Mouse (Mus musculus) adrenal gland, postnatal 36 days (tissue): ENCODE measurements around the gene Gpatch8. TPM values are rescaled to one million over a fixed set of nuclear protein-coding genes. Genes with fewer than 3 reads are reported as not detected.
A peak's percentile ranks its signal among the peaks of the same experiment; 100 is the strongest.

Source experiments
- DNase-seq, 2 experiments: peaks; one replicate each; pipeline ENCODE4 v3.0.0; 2021; ENCODE audit warnings: mixed read lengths in 1 of 2
- total RNA-seq, 2 experiments: library from RNA; stranded (reverse); gene quantifications; 2 replicates each; pipeline ENCODE4 v1.2.3; 2021

Gpatch8 gene
- total RNA-seq, 2 experiments from 2014 or later: 25.9 to 31.1 TPM

DNA sequence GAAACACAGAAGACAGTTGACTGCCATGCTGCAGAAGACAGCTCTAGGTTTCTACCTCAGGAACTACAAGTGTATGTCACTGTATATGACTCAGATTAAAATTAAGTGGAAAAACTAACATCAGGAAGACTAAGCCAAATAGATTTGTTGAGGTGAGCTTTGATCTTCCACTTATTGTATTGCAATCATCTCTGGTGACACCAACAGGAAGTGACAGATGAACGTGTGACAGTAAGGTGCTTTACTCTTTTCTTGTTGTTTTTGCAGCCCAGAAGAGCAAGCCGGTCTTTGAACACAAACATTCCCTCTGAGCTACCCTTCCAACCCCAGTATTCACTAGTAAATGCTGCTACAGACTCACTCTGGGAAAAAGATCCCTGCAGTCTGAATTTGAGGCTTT is 59.5 kb downstream of the Gpatch8 start:
- no peak for DNase-seq

DNA sequence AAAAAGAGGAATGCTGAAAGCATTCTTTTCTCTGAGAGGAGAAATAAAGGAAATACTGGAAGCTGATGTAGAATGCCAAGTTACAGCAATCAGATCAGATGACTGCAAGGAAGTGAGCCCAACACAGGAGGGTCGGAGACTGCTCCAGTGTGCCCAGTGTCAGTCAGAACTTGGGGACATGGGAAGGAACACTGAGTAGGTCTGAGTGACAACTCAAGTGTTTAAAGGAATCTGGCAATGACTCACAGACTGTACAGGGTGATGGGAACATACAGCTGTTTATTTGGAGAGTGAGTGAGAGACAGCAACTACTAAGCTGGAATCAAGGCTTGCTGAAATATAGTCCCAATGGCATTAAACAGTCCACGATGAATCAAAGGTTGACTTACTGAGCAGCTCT is 60.0 kb downstream of the Gpatch8 start:
- DNase-seq: no peak

DNA sequence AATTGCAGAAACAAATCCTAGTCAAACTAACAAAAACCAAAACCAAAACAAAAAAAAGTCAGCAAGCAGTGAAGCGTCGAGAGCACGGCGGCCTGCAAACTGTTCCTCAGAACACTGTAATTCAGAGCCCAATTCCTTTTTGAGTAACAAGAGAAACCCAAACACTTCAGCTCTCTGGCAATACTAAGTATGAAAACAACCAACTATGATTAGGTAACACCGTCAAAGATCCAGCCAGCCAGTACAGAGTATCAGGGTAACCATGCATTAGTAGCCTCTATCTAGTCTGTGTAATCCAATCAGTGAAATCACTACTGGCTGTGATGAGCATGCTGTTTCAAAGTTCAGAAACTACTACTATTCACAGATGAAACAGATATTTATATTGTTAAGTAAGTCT is 60.5 kb downstream of the Gpatch8 start:
- no peak for DNase-seq

DNA sequence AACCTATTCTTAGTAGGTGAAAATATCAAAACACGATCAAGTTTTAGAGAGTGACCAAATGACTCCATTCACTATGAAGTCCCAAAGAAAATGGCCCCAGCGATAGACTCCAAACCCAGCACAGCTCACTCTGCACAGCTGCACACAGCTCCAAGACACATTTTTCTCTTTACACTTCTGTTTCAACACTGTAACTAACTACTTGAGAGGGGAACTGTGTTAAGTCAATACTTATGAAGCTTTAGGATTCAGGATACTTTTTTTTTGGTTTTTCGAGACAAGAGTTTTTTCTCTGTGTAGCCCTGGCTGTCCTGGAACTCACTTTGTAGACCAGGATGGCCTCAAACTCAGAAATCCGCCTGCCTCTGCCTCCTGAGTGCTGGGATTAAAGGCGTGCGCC is 61.1 kb downstream of the Gpatch8 start:
- no peak for DNase-seq

DNA sequence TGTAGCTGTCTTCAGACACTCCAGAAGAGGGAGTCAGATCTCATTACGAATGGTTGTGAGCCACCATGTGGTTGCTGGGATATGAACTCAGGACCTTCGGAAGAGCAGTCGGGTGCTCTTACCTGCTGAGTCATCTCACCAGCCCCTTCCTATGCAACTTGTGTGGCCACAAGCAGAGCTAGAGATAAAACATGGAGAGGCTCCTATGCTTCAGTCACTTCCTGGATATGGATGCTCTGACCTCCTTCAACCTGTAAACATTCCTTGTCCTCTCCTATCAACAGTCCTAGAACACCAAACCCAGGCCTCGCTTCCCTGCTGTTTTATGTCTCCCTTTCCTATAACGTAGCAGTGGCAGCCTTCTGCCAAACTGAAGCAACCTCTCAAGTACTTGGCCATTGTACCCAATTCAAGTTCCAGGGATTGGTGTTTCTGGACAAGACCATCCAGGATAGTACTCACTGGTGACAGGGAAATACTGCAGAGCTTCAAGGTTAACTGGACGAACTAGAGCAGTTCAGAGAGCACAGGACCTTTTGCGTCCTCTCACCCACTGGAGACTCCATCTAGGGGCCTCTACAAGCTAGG is 62.0 kb downstream of the Gpatch8 start:
- no peak for DNase-seq

DNA sequence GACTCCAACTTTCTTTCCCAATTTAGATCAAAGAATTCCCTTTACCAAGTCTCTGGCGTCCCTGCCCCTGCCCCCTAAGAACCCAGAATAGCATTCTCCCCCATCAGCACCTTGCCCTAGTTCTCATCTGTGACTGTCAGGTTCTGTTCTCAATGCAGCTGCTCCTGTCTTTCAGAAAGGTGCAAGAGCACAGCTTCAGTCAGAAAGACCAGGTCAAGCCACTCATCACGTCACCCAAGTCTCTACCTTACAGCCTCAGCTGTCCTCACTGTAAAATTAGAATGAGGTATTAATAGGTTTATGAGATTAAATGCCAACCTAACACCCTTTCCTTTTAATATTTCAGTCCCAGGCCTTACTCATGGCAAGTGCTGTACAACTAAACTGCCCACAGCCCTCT is 63.0 kb downstream of the Gpatch8 start:
- DNase-seq: no peak

DNA sequence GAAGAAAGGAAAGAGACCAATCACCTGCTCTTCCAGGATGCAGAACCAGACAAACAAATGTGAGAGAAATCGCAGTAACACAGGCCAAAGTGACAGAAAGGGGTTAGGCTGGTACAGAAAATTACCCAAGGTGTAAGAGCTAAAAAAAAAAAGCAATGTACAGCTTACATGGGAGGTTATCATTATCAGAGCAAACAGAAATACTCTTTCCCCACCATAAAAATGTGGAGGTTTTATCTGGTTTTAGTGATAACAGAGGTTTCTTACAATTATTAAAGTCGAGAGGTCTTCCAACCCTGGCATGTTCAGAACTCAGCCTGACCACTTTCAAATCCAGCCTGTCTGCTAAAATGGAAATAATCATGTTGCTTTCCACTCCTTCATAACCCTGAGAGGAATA is 68.3 kb downstream of the Gpatch8 start:
- DNase-seq: no peak

DNA sequence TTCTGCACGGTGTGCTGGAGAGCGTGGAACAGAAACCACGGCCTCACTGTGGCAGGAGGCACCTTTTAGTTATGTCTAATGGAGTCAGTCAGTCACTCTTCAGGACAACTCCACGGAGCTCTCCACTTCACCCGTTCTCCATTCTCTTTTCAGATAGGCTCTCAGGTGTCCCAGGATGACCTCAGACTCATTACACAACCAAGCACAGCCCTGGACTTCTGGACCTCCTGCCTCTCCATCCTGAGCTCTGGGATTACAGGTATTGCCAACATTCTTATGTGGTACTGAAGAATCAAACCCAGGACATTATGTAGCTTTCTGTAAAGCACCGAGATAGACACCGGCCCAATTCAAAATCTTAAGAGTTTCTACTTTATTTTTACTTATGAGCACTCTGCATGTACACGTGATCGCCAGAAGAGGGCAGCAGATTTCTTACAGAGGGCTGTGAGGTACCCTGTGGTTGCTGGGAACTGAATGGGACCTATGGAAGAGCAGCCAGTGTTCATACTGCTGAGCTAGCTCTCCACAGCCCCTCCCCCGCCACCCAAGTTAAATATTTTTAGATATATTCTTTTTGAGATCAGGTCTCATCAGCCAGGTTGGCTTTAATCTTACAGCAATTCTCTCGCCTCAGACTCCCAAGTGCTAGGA is 69.3 kb downstream of the Gpatch8 start:
- DNase-seq: peak; percentile 27 to 67

DNA sequence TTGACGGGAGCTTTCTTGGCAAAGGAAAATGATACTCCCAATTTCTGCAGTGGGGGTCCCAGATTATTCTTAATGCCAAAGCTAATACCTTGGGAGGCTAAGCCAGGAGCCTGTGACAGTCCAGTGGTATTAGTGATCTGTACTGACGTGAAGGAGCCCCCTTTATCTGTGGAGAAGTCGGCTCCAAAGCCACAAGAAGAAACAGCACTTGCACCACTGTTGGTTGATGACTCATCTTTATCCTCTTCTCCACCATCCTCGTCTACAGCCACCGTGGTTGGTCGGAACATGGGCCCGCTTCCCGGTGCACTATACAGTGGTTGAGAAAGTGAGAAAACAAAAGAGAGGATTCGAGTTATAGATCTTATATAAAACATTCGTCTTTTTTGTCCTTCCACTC is 74.4 kb downstream of the Gpatch8 start:
- no peak for DNase-seq

DNA sequence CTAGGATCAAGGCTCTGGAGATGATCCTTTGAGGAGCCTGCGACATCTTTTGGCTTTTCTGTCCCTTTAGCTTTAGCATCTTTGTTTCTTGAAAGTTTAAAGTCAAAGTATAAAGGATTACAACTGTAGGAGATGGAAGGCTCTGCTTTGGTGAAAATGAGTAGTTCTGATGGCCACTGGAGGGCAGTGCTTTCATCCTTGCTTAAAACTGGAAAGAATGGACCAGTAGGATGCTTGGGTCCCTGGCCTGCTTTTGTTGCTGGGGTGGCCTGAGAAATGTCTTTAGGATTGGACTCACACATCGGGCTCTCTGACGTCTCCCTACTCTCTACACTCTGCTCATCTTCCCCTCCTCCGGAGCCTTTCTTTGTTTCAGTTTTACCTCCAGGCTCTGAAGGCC is 75.3 kb downstream of the Gpatch8 start:
- no peak for DNase-seq

DNA sequence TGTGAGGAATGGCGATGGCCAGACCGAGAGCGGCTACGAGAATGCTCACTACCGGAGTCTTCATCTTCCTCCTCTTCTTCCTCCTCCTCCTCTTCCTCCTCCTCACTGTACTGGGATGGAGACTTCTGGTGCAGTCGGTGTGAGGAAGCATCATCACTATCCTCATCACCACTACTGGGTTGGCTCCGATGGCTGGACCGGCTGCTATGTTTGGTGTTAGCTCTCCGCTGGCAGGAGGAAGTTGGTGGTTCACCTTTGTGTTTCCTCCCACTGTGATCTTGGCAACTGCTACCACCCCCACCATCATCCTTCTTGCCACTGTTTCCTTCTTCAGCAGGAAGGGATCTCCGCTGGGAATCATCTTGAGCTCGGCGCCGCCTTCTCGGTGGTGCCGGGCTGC is 76.1 kb downstream of the Gpatch8 start:
- no peak for DNase-seq

DNA sequence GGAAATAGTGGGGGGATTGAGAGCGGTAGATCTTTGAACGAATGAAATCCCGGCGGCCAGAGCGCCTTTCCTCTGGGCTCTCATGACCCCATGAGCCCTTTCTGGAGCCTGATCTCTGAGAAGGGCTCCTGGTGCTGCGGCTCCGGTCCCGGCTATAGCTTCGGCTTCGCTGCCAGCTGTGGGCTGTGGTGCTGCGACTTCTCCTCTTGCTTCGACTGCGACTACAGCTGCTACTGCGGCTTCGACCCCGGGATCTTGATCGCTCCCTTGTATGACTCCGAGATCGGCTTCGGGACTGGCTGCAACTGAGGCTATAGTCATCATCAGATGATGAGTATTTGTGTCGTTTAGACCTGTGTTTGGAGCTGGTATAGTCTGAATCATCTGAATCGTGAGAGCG is 76.6 kb downstream of the Gpatch8 start:
- DNase-seq: no peak

DNA sequence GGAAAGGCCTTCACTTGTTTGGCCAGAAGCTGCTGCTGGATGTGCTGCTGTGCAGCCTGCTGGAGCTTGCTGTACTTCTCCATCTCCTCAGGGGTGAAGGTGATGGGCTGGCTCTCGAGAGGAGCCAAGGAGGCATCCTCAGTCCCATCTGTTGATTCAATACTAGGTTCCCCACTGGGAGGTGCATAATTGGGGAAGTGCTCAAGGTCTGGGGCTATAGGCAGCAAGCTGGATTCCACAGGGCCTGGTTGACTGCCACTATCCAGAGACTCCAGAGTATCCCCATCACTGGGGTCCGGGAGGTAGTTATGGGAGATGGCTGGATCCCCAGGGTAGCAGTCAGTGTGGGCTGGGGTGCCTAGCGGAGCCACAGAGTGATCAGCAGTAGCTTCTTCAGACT is 77.5 kb downstream of the Gpatch8 start:
- no peak for DNase-seq

DNA sequence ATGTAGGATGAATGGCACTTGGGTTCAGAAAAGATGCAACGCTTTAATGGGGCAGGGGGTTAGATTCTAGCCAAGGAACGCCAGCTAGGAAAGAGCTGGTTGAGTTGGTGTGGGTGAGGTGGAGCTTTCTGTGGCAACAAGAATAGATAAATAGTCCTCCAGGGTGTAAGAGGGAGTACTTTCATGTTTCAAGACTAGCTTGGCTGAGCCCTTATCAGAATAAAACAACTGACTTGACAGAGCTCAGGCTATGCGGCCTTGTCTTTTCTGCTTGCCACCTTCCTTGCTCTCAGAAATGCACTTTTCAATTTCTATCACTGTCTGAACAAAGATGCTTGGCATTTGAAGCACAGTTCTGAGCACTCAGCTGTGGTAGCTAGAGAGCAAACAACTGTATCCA is 81.2 kb downstream of the Gpatch8 start:
- DNase-seq: no peak

DNA sequence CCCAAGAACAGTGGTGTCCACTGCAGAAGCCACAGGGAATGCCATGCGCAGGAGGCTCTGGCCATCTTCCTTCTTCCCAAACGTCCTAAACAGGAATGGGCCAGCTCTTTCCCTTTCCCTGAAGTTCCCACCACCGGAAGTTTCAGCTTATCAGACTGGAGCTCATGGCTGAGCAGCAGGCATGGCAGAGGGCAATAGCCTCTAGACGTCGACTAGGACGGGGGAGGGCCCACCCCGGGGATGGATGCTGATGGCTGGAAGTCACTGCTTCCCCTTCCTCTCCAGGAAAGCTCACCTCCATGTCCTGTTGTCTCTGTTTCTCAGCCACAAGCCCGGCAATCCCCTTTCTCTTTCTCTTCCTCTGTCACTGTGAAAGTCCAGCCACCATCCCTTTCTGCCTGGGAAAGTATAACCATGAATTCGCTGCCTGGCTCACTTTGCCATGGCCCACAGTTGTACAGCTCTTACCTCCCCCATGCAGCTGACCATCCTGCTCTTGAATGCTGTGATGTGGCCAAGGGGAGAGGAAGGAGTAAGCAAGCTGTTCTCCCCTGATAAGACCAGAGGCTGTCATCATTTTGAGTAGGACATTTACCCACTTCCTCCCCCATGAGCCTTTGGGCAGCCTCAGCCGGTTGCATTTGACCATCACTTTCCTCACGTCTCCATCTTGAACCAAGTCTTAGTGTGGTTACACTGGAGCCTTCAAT is 86.4 kb downstream of the Gpatch8 start, which contains the start of gene Itga2b:
Gene Itga2b, minus strand, starts transcription at position 475 of the 710 bp plus-strand sequence.
- DNase-seq: no peak

DNA sequence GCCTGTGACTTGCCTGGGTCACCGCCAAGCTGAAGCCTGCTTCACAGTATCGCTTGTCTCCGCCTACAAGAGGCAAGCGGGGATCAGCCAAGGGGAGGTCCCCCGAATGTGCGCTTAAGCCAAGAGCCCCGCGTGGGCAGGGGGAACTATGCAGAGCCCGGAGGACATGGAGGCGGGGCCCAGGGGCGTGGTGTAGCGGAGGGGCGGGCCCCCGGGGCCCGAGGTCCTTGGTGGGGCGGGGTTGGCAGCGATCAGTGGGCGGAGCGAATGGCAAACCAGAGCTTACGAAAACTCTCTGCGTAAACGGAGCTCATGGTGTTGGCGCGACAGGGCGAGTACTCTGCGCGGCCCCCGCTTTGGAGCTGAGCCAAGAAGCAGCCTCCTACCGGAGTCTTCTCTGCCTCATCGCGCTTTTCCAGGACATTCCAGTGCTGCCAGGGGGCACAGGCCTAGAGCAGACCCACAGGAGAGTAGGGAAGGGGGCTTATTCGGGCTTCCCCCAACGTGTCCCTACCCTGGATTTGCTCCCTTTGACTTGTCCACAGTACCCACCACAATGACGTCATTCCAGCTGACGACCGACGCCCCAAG is 89.1 kb downstream of the Gpatch8 start:
- peak; percentile 99 to 100 for DNase-seq

DNA sequence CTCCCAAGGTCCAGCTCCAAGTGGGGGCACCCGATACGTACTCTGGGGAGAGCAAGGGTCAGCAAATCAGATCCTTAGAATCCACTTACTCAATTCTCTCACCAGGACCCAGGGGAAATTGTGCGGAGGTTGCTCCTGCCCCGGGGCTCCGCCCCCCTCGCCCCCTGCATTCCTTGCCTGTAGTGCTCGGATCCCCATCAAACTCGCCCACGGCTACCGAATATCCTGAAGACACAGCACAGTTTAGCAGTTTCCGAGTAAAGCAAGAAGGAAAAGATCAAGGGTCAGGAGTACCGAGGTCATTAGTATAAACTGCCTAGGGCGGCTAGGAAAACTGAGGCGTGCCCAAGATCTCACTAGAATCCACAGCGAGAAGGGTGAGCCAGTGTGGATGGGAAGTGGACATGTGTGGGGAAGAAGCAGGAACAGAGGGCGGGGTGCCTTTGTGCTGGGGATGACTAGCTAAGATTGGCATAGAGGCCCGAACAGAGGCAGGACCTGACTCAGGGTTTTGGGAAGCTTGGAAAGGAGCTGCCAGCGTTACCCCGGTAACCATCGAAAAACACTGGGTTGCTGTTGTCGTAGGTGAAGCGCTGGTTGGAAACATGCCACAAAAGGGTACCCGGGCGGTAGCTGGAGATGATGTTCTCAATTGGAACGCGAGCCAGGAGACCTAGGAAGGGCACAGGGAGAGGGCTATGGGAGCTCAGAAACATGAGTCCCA is 90.3 kb downstream of the Gpatch8 start:
- DNase-seq: peak; percentile 83 to 84

DNA sequence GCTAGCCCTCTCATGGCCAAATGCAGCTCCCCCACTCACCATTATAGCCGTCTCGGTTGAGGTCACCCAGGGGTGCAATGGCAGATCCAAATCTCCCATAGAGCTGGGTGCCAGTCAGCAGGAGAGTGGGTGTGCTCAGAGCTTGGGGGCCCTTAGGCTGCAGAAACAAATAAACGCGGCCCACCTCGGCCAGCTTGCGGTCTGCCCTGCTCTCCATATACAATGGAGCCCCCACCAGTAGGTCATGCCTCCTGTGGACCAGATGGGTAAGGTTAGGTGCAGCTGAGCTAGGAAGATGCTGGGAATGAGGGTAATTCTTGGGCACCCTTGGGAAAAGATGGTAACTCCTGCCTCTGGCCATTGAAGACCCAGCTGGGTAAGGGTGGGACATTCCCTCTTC is 91.3 kb downstream of the Gpatch8 start:
- no peak for DNase-seq

DNA sequence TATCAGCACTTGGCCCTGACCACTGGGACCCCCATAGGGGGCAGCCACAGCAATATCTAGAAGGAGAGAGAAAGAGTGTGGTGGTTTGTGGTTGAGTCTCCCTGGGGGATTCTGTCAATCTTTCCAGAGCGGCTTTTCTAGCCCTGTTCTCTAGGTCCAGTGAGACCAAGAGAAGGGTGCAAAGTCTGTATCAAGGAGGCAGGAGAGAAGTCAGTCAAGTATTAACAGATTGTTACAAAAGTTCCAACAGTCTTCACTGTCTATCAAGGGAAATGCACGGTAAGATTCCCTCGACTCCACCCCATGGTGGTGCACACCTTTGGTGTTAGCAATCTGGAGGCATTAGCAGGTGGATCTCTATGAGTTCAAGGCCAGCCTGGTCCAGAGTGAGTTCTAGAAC is 94.4 kb downstream of the Gpatch8 start:
- no peak for DNase-seq

DNA sequence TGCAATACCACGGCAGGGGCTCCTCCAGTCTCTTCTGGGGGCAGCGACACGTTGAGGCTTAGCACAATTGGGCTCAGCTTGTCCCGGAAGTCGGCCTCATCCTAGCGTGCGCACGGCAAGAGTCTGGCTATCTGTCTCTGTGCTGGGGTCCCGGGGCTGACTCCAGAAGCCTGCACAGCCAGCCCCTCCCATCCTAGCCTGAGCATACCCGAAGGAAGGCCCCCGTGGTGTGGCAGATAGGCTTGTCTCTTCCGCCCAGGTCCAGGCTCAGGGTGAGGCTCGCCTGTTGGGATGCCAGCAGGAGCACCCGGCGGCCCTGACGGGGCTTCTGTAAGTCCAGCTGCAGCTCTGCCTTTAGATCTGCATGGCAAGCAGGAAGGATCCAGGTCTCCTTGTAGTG is 95.7 kb downstream of the Gpatch8 start:
- DNase-seq: no peak

DNA sequence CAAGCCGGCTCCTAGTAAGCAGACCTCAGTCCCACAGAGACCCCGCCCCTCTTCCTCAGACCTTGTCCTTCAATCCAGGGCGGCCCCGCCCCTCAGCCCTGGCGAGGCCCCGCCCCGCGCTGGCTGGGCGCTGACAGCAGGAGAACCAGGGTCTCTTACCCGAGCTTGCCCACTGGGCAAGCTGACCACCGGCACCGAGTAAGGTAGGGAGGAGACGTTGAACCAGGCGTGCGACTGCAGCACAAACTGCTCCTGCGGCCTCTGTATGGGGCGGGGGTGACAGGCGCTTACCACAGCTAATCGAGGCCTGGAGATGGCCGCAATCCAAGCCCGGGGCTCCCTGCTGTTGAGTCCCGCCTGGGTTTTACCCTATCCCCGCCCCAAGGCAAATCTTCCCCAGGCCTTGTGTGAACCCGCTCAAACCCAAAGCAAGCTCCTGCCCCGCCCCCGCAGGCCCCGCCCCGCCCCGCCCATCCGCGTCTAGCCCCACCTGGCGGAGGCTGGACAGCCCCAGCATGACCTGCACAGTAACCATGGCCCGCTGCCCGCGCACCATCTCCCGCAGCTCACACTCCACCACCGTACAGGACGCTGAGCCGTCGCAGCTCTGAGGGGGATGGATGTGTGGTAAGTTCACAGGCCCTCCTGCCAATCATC is 100.3 kb downstream of the Gpatch8 start:
- DNase-seq: peak; percentile 84 to 90

DNA sequence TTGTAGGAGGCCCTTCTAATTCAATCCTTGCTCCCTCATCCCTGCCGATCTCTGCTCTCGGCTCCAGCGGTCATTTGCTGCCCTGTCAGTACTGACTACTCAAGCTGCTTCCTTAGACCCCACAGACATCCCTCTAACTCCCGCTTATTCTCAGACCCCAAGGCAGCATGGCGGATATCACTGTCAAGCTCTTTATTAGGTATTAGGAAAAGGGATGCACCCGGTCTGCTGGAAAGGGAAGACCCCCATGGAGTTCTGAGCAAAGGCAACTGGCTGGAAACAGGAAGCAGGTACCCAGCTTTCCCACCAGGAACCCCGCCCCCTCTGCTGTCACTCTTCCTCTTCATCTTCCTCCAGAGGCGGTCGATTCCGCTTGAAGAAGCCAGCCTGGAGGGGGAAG is 103.1 kb downstream of the Gpatch8 start:
- no peak for DNase-seq
